Mouse (Mus musculus) heart, embryonic 11.5 days (tissue): ENCODE data around the gene Esr1. TPM values are rescaled to one million over a fixed set of nuclear protein-coding genes. Genes with fewer than 3 reads are reported as not detected.

Experiments
- ATAC-seq: fragments of 200-750 bp; cut with Nextera tagmentation; replicated peaks from 2 replicates; pipeline ENCODE4 v1.8.0; 2017; ENCODE audit warnings: moderate library complexity; ENCODE audit not compliant: insufficient number of reproducible peaks, low FRiP score, low TSS enrichment
- H3K27ac ChIP-seq: fragments of 300-500 bp; sonication (generic); 2 replicates; pipeline ENCODE4 v1.5.1; 2014; ENCODE audit warnings: mild to moderate bottlenecking, low read depth, low read length
- H3K27me3 ChIP-seq: fragments of 300-500 bp; sonication (generic); 2 replicates; pipeline ENCODE4 v1.6.1; 2014; ENCODE audit warnings: mild to moderate bottlenecking, low read length, mixed read lengths; ENCODE audit not compliant: control insufficient read depth, insufficient read depth
- H3K36me3 ChIP-seq: fragments of 300-500 bp; sonication (generic); 2 replicates; pipeline ENCODE4 v1.6.1; 2014; ENCODE audit warnings: mild to moderate bottlenecking, low read length, moderate library complexity, mixed read lengths; ENCODE audit not compliant: control insufficient read depth, insufficient read depth
- H3K4me1 ChIP-seq: fragments of 300-500 bp; sonication (generic); 2 replicates; pipeline ENCODE4 v1.6.1; 2014; ENCODE audit warnings: low read length; ENCODE audit not compliant: control insufficient read depth, insufficient read depth
- H3K4me2 ChIP-seq: fragments of 300-500 bp; sonication (generic); 2 replicates; pipeline ENCODE4 v1.6.1; 2014; ENCODE audit warnings: mild to moderate bottlenecking, moderate library complexity
- H3K4me3 ChIP-seq: fragments of 300-500 bp; sonication (generic); 2 replicates; pipeline ENCODE4 v1.5.1; 2014; ENCODE audit warnings: low read depth, low read length
- H3K9ac ChIP-seq: fragments of 300-500 bp; sonication (generic); 2 replicates; pipeline ENCODE4 v1.6.1; 2014; ENCODE audit warnings: mild to moderate bottlenecking, low read depth, low read length, moderate library complexity
- H3K9me3 ChIP-seq: fragments of 300-500 bp; sonication (generic); replicated peaks from 2 replicates; pipeline ENCODE4 v1.6.1; 2016; ENCODE audit warnings: low read length; ENCODE audit not compliant: control insufficient read depth
- WGBS: fragments of 180-500 bp; shearing (Covaris S2); extraction: QIAGEN DNeasy Blood & Tissue Kit; methylation state at CpG from one replicate; pipeline ENCODE4 v1.1.7; 2014; ENCODE audit not compliant: insufficient replicate concordance; 5-methylcytosine and 5-hydroxymethylcytosine counted together
- polyA plus RNA-seq: library from polyadenylated mRNA; unstranded; fragments of >200 nt; fragmentation: Nextera tagmentation; extraction: Ambion mirVana; gene quantifications from 2 replicates; pipeline ENCODE4 v1.2.1, GENCODE M21; 2014

The Esr1 gene
- polyA plus RNA-seq, 1 experiment from 2014 or later, result 1.3 TPM

DNA sequence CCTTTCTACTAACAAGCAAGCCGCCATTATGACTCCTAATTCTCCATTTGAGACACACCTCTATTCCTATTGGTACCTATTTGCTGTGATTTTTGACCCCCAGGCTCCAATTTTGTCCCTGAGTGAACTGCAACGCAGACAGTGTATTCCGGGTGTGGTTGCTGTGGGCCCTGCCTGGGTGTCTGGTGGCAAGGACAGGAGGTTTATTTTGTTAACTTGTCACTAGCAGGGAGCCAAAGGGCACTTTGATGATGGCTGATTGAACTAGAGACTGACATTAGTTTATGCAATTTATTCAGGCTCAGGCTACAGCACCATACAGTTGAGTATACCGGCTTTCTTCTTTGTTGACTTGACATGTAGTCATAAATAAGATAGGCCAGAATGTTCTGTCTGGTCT is 13.2 kb downstream of the Esr1 start:
- 85% methylated on average over 4 of the region's 4 CpGs for WGBS

DNA sequence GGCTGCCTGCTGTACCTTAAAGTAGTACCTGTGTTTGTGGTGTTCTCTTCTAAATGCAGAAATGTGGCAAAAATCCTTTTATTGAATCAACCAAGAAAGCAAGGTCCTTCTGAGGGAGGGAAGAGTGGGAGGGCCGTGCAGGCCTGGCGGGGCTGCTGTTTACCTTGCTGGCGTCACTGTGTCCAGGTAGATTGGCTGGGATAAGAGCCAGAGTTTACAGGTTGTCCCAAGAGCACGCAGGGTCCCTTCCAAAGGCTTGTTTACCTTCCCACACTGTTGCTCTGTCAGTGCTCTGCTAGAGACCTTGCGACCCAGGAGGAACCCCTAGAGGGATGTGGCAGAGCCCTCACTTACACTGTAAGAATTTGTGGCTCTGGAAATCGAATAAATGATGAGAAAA is 13.9 kb downstream of the Esr1 start:
- H3K4me3 ChIP-seq, result no peak overlapping the region
- no peak overlapping the region for H3K27ac ChIP-seq
- H3K27me3 ChIP-seq, result no peaks in the 10 kb centered on the region
- H3K36me3 ChIP-seq, result no peaks in the 10 kb centered on the region
- H3K4me1 ChIP-seq, result no peaks in the 10 kb centered on the region; the same call in 1 of the 2 replicates
- H3K4me2 ChIP-seq, result no peak overlapping the region
- H3K9ac ChIP-seq, result no peak overlapping the region
- H3K9me3 ChIP-seq, result no peaks in the 10 kb centered on the region
- ATAC-seq, result no peak
- 73% methylated on average over 6 of the region's 6 CpGs for WGBS

More for the DNA sequence above, 13.2 kb downstream of the Esr1 start:
- Histone ChIP-seq H3K4me2 (no peak overlapping the region), H3K27ac (no peak overlapping the region), H3K9me3 (no peaks in the 10 kb centered on the region), H3K4me3 (no peak overlapping the region), H3K27me3 (no peaks in the 10 kb centered on the region), H3K9ac (no peak overlapping the region), H3K4me1 (no peaks in the 10 kb centered on the region; the same call in 1 of the 2 replicates), H3K36me3 (no peaks in the 10 kb centered on the region)
- ATAC-seq, result no peak

DNA sequence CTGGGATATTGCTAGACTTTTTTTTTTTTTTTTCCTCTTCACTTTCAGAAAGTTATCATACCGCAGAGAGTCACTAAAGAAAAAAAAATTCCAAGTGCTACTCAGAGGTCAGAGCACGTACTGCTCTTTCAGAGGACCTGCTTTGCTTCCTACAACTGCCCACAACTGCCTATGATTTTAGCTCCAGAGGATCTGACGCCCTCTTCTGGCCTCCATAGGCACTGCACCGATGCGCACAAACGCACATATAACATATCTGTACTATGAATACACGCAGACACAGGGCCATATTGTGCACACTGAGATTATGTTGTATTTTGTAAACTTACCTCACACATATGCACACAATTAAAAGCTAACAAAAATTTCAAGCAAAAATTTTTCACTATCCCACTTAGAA is 15.0 kb downstream of the Esr1 start:
- Histone ChIP-seq H3K9ac (no peak overlapping the region), H3K27me3 (no peaks in the 10 kb centered on the region), H3K4me2 (no peak overlapping the region), H3K4me1 (no peaks in the 10 kb centered on the region; the same call in 1 of the 2 replicates), H3K36me3 (no peaks in the 10 kb centered on the region), H3K27ac (no peak overlapping the region), H3K9me3 (no peaks in the 10 kb centered on the region), H3K4me3 (no peak overlapping the region)
- ATAC-seq, result no peak
- WGBS, result 74% methylated on average over 7 of the region's 7 CpGs

DNA sequence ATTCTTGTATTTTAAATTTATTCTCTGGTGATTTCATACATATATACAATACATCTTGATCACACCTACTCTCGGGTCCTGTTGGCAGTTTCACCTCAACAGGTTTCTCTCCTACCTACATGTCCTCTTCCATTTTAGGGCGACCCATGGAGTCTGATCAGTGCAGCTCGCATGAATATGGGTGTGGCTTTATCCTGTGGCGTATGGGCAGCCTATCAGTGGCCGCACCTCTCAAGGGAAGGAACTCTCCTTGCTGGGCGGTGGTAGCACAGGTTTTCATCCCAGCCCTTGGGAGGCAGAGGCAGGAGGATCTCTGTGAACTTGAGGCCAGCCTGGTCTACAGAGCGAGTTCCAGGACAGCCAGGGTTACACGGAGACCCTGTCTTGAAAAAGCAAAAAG is 15.6 kb downstream of the Esr1 start:
- 78% methylated on average over 8 of the region's 8 CpGs for WGBS
- Histone ChIP-seq H3K9me3 (no peaks in the 10 kb centered on the region), H3K4me2 (peak overlapping the region; percentile 35; the same call in 1 of the 2 replicates), H3K9ac (no peak overlapping the region), H3K4me1 (no peaks in the 10 kb centered on the region; the same call in 1 of the 2 replicates), H3K36me3 (no peaks in the 10 kb centered on the region), H3K27me3 (no peaks in the 10 kb centered on the region), H3K4me3 (no peak overlapping the region), H3K27ac (no peak overlapping the region)
- no peak for ATAC-seq

DNA sequence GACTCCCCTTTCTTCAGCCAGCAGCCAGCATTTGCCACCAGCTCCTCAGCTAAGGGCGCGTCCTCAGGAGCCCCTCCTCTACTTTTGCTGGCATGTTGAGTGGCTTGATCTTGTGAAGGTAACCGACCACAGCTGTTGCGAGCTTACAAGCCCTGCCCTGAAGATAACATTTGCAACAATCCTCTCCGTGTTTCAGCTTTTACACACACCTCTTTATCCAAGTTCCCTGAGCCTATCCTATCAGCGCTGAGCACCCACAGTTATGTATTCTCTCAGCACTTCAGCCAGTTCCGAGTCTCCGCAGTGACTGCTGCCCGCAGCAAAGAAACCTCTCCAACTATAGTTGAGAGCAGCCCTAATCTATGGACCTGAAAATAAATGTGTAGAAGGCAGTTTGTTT is 16.0 kb downstream of the Esr1 start:
- Histone ChIP-seq H3K36me3 (no peaks in the 10 kb centered on the region), H3K9me3 (no peaks in the 10 kb centered on the region), H3K4me2 (peak overlapping the region; percentile 35), H3K27me3 (no peaks in the 10 kb centered on the region), H3K4me3 (no peak overlapping the region), H3K9ac (no peak overlapping the region), H3K27ac (no peak overlapping the region), H3K4me1 (no peaks in the 10 kb centered on the region; the same call in 1 of the 2 replicates)
- 38% methylated on average over 9 of the region's 9 CpGs for WGBS
- 0 out of 2 replicates have a peak, but pooled peaks have one; percentile 42 for ATAC-seq

DNA sequence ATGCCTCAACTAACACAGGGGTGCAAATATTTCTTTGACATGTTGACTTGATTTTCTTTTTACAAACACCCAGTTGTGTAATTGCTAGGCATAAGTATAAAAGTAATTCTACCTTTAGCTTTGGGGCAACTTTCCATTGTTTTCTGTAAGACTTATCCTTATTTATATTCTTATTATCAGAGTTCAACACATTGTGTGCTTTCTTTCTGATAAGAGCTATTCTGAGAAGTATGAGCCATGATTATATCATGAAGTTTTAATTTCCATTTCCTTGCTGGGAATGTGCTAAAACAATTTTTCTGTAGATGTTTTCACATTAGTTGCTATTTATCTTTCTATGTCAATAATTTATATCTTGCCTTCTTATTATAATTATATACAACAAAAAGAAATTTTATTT is 17.9 kb downstream of the Esr1 start:
- Histone ChIP-seq H3K27me3 (no peaks in the 10 kb centered on the region), H3K4me2 (no peak overlapping the region), H3K36me3 (no peaks in the 10 kb centered on the region), H3K9ac (no peak overlapping the region), H3K9me3 (no peaks in the 10 kb centered on the region), H3K4me1 (peaks cover 4% of the 10 kb centered on the region), H3K27ac (no peak overlapping the region), H3K4me3 (no peak overlapping the region)
- ATAC-seq, result no peak

DNA sequence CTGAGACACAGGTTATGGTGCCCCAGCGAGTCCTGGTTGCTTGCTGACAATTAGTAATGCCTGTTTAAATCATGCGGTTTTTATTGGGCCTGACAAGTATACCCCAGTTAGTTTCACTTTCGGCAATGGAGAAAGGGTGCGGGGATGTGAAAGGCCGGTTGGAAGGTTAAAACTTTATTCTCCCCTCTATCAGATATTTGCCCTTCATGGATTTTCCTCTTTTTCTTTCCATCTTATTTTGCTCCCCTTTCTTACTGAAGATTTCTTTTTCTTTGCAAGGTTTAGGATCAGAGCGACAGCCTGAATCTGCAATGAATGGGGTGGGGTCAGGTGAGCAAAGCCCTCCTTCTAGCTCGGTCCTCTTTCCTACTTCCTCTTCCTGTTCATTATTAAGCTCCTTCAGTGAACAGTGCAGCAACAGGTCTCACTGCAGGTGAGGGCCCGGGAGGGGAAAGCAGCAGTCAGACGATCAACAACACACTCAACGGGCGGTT is 20.9 kb downstream of the Esr1 start:
- no peak overlapping the region for H3K9ac ChIP-seq
- H3K36me3 ChIP-seq, result no peaks in the 10 kb centered on the region
- H3K4me3 ChIP-seq, result no peak overlapping the region
- H3K9me3 ChIP-seq, result no peaks in the 10 kb centered on the region
- H3K4me2 ChIP-seq, result no peak overlapping the region
- 77% methylated on average over 11 of the region's 11 CpGs for WGBS
- no peak overlapping the region for H3K27ac ChIP-seq
- peaks cover 4% of the 10 kb centered on the region for H3K4me1 ChIP-seq
- ATAC-seq, result no peak
- H3K27me3 ChIP-seq, result no peaks in the 10 kb centered on the region

DNA sequence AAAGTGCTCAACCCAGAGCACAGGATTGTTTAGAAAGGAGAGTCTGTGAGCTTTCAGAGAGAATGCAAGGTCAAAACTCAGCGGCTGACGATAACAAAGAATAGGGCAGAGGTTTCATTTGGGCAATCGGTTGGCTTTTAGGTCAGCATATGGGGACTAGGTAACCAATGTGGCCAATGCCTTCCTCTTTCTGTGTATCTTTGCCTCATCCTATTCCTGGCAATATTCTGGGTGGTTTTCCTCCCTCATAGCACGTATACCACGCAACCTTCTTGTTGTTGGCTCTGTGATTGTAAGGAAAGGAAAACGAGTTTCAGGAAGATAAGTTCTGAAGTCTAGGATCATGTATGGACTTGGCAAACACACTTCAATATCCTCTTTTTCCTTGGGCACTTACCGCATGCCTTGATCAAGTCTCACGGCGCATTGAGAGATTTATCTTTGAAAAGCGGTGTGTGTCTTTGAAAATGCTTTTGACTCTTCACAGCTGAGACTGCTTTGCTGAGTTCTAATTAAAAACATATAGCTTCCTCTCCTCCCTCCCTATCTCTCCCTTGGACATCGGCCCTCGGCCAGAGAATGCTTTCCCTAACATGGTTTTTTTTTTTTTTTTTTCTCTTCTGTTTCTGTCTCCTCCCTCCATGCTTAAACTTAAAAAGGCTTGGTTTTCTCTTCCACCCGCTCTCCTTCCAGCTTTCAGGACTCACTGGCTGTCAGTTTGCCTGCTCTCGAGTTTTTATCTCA is 22.1 kb downstream of the Esr1 start:
- Histone ChIP-seq H3K4me2 (no peak overlapping the region; the same call in 1 of the 2 replicates), H3K9me3 (no peaks in the 10 kb centered on the region), H3K4me1 (peaks cover 4% of the 10 kb centered on the region; the same call in 1 of the 2 replicates), H3K27me3 (no peaks in the 10 kb centered on the region), H3K27ac (no peak overlapping the region), H3K9ac (no peak overlapping the region), H3K4me3 (no peak overlapping the region), H3K36me3 (no peaks in the 10 kb centered on the region)
- ATAC-seq, result no peak
- 51% methylated on average over 14 of the region's 14 CpGs for WGBS

DNA sequence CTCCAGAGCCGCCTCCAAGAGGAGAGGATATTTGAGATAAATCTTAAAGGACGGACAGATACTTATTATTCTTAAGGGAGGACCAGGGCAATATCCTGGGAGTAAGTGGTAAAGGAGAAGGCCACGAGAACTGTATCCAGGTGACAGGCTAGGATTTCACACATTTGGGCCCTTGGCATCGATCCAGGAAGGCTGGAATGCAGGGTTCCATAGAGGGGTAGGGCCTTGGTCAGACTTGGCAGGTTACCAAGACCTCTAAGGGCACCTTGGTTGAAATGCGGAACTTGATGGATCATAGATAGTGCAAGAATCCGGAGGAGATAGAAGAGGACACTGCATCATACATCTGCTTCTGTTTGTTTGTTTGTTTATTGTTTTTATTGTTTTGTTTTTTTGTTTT is 24.3 kb downstream of the Esr1 start:
- no peak for ATAC-seq
- Histone ChIP-seq H3K4me3 (no peak overlapping the region), H3K4me1 (peaks cover 4% of the 10 kb centered on the region; the same call in 1 of the 2 replicates), H3K27ac (no peak overlapping the region), H3K9ac (no peak overlapping the region), H3K27me3 (no peaks in the 10 kb centered on the region), H3K9me3 (no peaks in the 10 kb centered on the region), H3K4me2 (no peak overlapping the region), H3K36me3 (no peaks in the 10 kb centered on the region)
- WGBS, result 57% methylated on average over 6 of the region's 6 CpGs
